Mouse (Mus musculus): ENCODE measurements at regions not wholly inside any gene's neighbourhood (a gene's known extent, or its start where the extent isn't known, plus 50 kb on each side); places are given as distances from the start of the nearest gene placed in this dataset.

DNA sequence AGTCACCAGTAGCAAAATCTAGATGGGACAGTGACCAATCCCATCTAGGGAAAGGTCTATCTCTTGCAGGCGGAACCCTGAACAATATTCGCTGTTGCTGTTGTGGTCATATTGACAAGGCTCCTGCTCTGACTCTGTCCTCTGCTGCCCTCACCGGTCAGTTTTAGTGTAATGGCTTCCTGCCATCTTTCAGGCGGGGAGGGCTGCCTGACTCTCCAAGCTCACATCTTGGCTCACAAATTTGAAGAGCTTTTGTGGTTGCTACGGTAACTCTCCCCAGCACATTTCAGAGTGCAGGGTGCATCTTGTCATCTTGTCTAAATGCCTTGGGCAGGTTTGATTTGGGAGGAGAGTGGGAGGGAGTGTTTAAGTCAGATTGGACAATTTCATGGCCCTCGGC lies 171.3 kb downstream of the Unc5cl start:
- TF ChIP-seq POLR2A (IDR thresholded peaks at IDR 0.05; ENCODE audit: control insufficient read depth in 1 of 2, insufficient read depth in 1 of 2, low read depth in 1 of 2, low read length in 2 of 2, poor library complexity in 1 of 2) (no peak), GATA1 (IDR thresholded peaks at IDR 0.05; ENCODE audit: low read depth, low read length) (no peak), CHD1 (IDR thresholded peaks at IDR 0.05; ENCODE audit: low read depth, low read length) (no peak), GABPA (IDR thresholded peaks at IDR 0.05; ENCODE audit: low read depth, low read length) (no peak)

Measured in MEL (cell line).